Mouse (Mus musculus): ENCODE results near the gene Olfr653. TPM values are rescaled to one million over a fixed set of nuclear protein-coding genes. Genes with fewer than 3 reads are reported as not detected.

Gene Olfr653
- total and polyA plus RNA-seq, 2 experiments from 2014 or later = not detected

- Histone ChIP-seq H3K9ac (replicated peaks; ENCODE audit: low read length, poor library complexity, severe bottlenecking) (no peak within 1 kb of the TSS), H3K4me1 (ENCODE audit: insufficient read depth, low read length) (no peaks in the 10 kb centered on the region), H3K4me3 (ENCODE audit: low read depth, low read length) (no peak within 1 kb of the TSS), H3K27ac (ENCODE audit: low read depth, low read length) (no peak within 1 kb of the TSS), H3K27me3 (ENCODE audit: insufficient read depth, low read length) (no peaks in the 10 kb centered on the region), H3K36me3 (ENCODE audit: insufficient read depth, low read length) (no peaks in the 10 kb centered on the region), H3K4me2 (ENCODE audit: low read depth, low read length, poor library complexity, severe bottlenecking) (no peak within 1 kb of the TSS), H3K9me3 (ENCODE audit: low read length) (no peaks in the 10 kb centered on the region)
- TF ChIP-seq CTCF (IDR thresholded peaks at IDR 0.05) = no peak
- 84% methylated on average over 4 of the region's 4 CpGs for WGBS
- DNase-seq (ENCODE audit: low spot score) (no peak), ATAC-seq (ENCODE audit: low FRiP score) (no peak)
These were observed 9.6 kb downstream of the Olfr653 start, which contains the start of gene Olfr654 for GRCm38 (mm10) chr7:104586725-104587124. Gene Olfr654 (plus strand): TSS chr7:104587025.

GRCm38 (mm10) chr7:104588274-104588673 is 11.2 kb downstream of the Olfr653 start:
- no peak for ATAC-seq (ENCODE audit: low FRiP score)
- no peak overlapping the region for H3K4me3 ChIP-seq (ENCODE audit: low read depth, low read length)
- H3K27ac ChIP-seq (ENCODE audit: low read depth, low read length) = no peak overlapping the region
- no peaks in the 10 kb centered on the region for H3K27me3 ChIP-seq (ENCODE audit: insufficient read depth, low read length)
- TF ChIP-seq CTCF (IDR thresholded peaks at IDR 0.05) = no peak
- DNase-seq (ENCODE audit: low spot score) = no peak
- no peaks in the 10 kb centered on the region for H3K36me3 ChIP-seq (ENCODE audit: insufficient read depth, low read length)
- no peaks in the 10 kb centered on the region for H3K4me1 ChIP-seq (ENCODE audit: insufficient read depth, low read length)
- WGBS = 87% methylated on average over 5 of the region's 5 CpGs
- H3K4me2 ChIP-seq (ENCODE audit: low read depth, low read length, poor library complexity, severe bottlenecking) = no peak overlapping the region
- no peak overlapping the region for H3K9ac ChIP-seq (replicated peaks; ENCODE audit: low read length, poor library complexity, severe bottlenecking)
- no peaks in the 10 kb centered on the region for H3K9me3 ChIP-seq (ENCODE audit: low read length)

GRCm38 (mm10) chr7:104601679-104602078 is 24.6 kb downstream of the Olfr653 start, which contains the start of gene Olfr655:
Gene Olfr655 (minus strand): TSS chr7:104601779.
- Histone ChIP-seq H3K27ac (ENCODE audit: low read depth, low read length) (no peak within 1 kb of the TSS), H3K9me3 (ENCODE audit: low read length) (no peaks in the 10 kb centered on the region), H3K4me2 (ENCODE audit: low read depth, low read length, poor library complexity, severe bottlenecking) (no peak within 1 kb of the TSS), H3K36me3 (ENCODE audit: insufficient read depth, low read length) (no peaks in the 10 kb centered on the region), H3K27me3 (ENCODE audit: insufficient read depth, low read length) (no peaks in the 10 kb centered on the region), H3K9ac (replicated peaks; ENCODE audit: low read length, poor library complexity, severe bottlenecking) (no peak within 1 kb of the TSS), H3K4me3 (ENCODE audit: low read depth, low read length) (no peak within 1 kb of the TSS), H3K4me1 (ENCODE audit: insufficient read depth, low read length) (no peaks in the 10 kb centered on the region)
- WGBS = 89% methylated on average over 2 of the region's 2 CpGs
- ATAC-seq (ENCODE audit: low FRiP score) = no peak
- no peak for DNase-seq (ENCODE audit: low spot score)
- no peak for TF ChIP-seq CTCF (IDR thresholded peaks at IDR 0.05)

GRCm38 (mm10) chr7:104603173-104603572 is 26.1 kb downstream of the Olfr653 start:
- Histone ChIP-seq H3K27ac (ENCODE audit: low read depth, low read length) (no peak overlapping the region), H3K4me2 (ENCODE audit: low read depth, low read length, poor library complexity, severe bottlenecking) (no peak overlapping the region), H3K4me3 (ENCODE audit: low read depth, low read length) (no peak overlapping the region), H3K4me1 (ENCODE audit: insufficient read depth, low read length) (no peaks in the 10 kb centered on the region), H3K9me3 (ENCODE audit: low read length) (no peaks in the 10 kb centered on the region), H3K36me3 (ENCODE audit: insufficient read depth, low read length) (no peaks in the 10 kb centered on the region), H3K9ac (replicated peaks; ENCODE audit: low read length, poor library complexity, severe bottlenecking) (no peak overlapping the region), H3K27me3 (ENCODE audit: insufficient read depth, low read length) (no peaks in the 10 kb centered on the region)
- TF ChIP-seq CTCF (IDR thresholded peaks at IDR 0.05) = peak; percentile 61
- no peak for ATAC-seq (ENCODE audit: low FRiP score)
- WGBS = 1% methylated on average over 3 of the region's 3 CpGs
- DNase-seq (ENCODE audit: low spot score) = no peak

GRCm38 (mm10) chr7:104604727-104605126 is 27.6 kb downstream of the Olfr653 start:
- Histone ChIP-seq H3K4me1 (ENCODE audit: insufficient read depth, low read length) (no peaks in the 10 kb centered on the region), H3K27me3 (ENCODE audit: insufficient read depth, low read length) (no peaks in the 10 kb centered on the region), H3K9ac (replicated peaks; ENCODE audit: low read length, poor library complexity, severe bottlenecking) (no peak overlapping the region), H3K27ac (ENCODE audit: low read depth, low read length) (no peak overlapping the region), H3K9me3 (ENCODE audit: low read length) (no peaks in the 10 kb centered on the region), H3K36me3 (ENCODE audit: insufficient read depth, low read length) (no peaks in the 10 kb centered on the region), H3K4me2 (ENCODE audit: low read depth, low read length, poor library complexity, severe bottlenecking) (no peak overlapping the region), H3K4me3 (ENCODE audit: low read depth, low read length) (no peak overlapping the region)
- no peak for TF ChIP-seq CTCF (IDR thresholded peaks at IDR 0.05)
- DNase-seq (ENCODE audit: low spot score) (no peak), ATAC-seq (ENCODE audit: low FRiP score) (no peak)

- DNase-seq (ENCODE audit: low spot score) (no peak), ATAC-seq (ENCODE audit: low FRiP score) (no peak)
- H3K4me1 ChIP-seq (ENCODE audit: insufficient read depth, low read length) = no peaks in the 10 kb centered on the region
- no peak within 1 kb of the TSS for H3K27ac ChIP-seq (ENCODE audit: low read depth, low read length)
- H3K4me2 ChIP-seq (ENCODE audit: low read depth, low read length, poor library complexity, severe bottlenecking) = no peak within 1 kb of the TSS
- H3K9ac ChIP-seq (replicated peaks; ENCODE audit: low read length, poor library complexity, severe bottlenecking) = no peak within 1 kb of the TSS
- no peak for TF ChIP-seq CTCF (IDR thresholded peaks at IDR 0.05)
- 62% methylated on average over 4 of the region's 4 CpGs for WGBS
- H3K36me3 ChIP-seq (ENCODE audit: insufficient read depth, low read length) = no peaks in the 10 kb centered on the region
- no peaks in the 10 kb centered on the region for H3K27me3 ChIP-seq (ENCODE audit: insufficient read depth, low read length)
- H3K4me3 ChIP-seq (ENCODE audit: low read depth, low read length) = no peak within 1 kb of the TSS
- no peaks in the 10 kb centered on the region for H3K9me3 ChIP-seq (ENCODE audit: low read length)
These were observed 36.5 kb downstream of the Olfr653 start, which contains the start of gene Olfr656 for GRCm38 (mm10) chr7:104613655-104614054. Gene Olfr656 (plus strand): TSS chr7:104613955.

Measured in midbrain, postnatal 0 days (tissue).